Mouse (Mus musculus): Measurements from ENCODE around the gene Olfr1231.

DNA sequence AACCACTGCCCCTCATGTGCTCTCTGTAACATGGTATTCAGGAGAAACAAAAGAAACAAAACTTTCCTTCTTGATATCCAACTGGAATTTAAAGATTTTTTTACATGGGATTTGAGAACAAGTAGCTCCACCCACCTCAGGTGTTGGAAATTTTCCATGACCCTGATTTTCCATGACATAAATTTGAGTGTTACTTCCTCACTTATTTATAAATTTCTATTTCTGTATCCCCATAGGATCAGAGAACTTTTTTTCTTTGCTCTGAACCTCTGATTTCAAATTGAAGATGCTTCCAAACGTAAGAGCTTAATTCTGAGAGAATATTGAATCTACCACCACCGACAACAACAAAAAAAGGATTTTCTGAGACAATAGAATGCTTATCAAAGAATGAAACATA is 19.0 kb downstream of the Olfr1231 start, which contains the start of gene Olfr1229:
- TF ChIP-seq CTCF (IDR thresholded peaks at IDR 0.05; ENCODE audit: low read depth), result no peak
- TF ChIP-seq EP300 (IDR thresholded peaks at IDR 0.05; ENCODE audit: low read depth), result no peak

Measured in liver, postnatal 0 days (tissue).